Mouse (Mus musculus) brain, adult 10 weeks (tissue): ENCODE results near the gene Olfr575. TPM values are rescaled to one million over a fixed set of nuclear protein-coding genes. Genes with fewer than 3 reads are reported as not detected.

Source experiments
- polyA plus RNA-seq: library from polyadenylated mRNA; stranded (reverse); fragments of 350-450 nt; fragmentation: Illumina TruSeq; extraction: RNeasy Lipid Tissue Mini Kit (QIAGEN cat#74804); gene quantifications from one replicate; pipeline ENCODE4 v1.2.3, GENCODE M21; 2015; ENCODE audit warnings: low read depth, low replicate concordance

The Olfr575 gene
- not detected for polyA plus RNA-seq

GRCm38 (mm10) chr7:102958593-102958992, at the start of gene Olfr575:
Gene Olfr575, minus strand, starts transcription at chr7:102958775.

GRCm38 (mm10) chr7:102989224-102989623, 30.6 kb upstream of the Olfr575 start, which contains the start of gene Olfr578:
Gene Olfr578, minus strand, starts transcription at chr7:102989324.

GRCm38 (mm10) chr7:102975843-102976242, 17.3 kb upstream of the Olfr575 start, which contains the start of gene Olfr577:
Gene Olfr577, minus strand, starts transcription at chr7:102975943.

GRCm38 (mm10) chr7:102962360-102962759, 3.8 kb upstream of the Olfr575 start, which contains the start of gene Olfr576:
Gene Olfr576, plus strand, starts transcription at chr7:102962660.

GRCm38 (mm10) chr7:102948167-102948566, 10.4 kb downstream of the Olfr575 start, which contains the start of gene Olfr574:
Gene Olfr574, plus strand, starts transcription at chr7:102948467.

GRCm38 (mm10) chr7:102942475-102942874, 16.1 kb downstream of the Olfr575 start, which contains the start of gene Olfr573-ps1:
Gene Olfr573-ps1, minus strand, starts transcription at chr7:102942575.

GRCm38 (mm10) chr7:102924109-102924508, 34.5 kb downstream of the Olfr575 start, which contains the start of gene Olfr572:
Gene Olfr572, plus strand, starts transcription at chr7:102924409.

GRCm38 (mm10) chr7:102917032-102917875, 41.3 kb downstream of the Olfr575 start, which contains the start of gene Olfr571:
Gene Olfr571, minus strand, starts transcription at chr7:102917536.

Other genes starting within 250 kb of the Olfr575 start
- not detected for gene Olfr33, start 239.7 kb downstream of the Olfr575 start, polyA plus RNA-seq
- gene Olfr559, start 231.3 kb downstream of the Olfr575 start, polyA plus RNA-seq, result not detected
- gene Olfr560, start 199.4 kb downstream of the Olfr575 start, polyA plus RNA-seq, result 0.33 TPM
- gene Olfr78, start 199.3 kb downstream of the Olfr575 start, polyA plus RNA-seq, result 1.1 TPM
- not detected for gene Olfr561, start 187.6 kb downstream of the Olfr575 start, polyA plus RNA-seq
- not detected for gene Olfr564, start 155.3 kb downstream of the Olfr575 start, polyA plus RNA-seq
- not detected for gene Olfr566, start 100.0 kb downstream of the Olfr575 start, polyA plus RNA-seq
- gene Olfr568, start 81.7 kb downstream of the Olfr575 start, polyA plus RNA-seq, result not detected
- gene Olfr569, start 67.9 kb downstream of the Olfr575 start, polyA plus RNA-seq, result not detected
- not detected for gene Olfr570, start 64.2 kb downstream of the Olfr575 start, polyA plus RNA-seq
- not detected for gene Olfr571, start 41.2 kb downstream of the Olfr575 start, polyA plus RNA-seq
- not detected for gene Olfr572, start 34.4 kb downstream of the Olfr575 start, polyA plus RNA-seq
- not detected for gene Olfr573-ps1, start 16.2 kb downstream of the Olfr575 start, polyA plus RNA-seq
- gene Olfr574, start 10.3 kb downstream of the Olfr575 start, polyA plus RNA-seq, result not detected
- not detected for gene Olfr576, start 3.9 kb upstream of the Olfr575 start, polyA plus RNA-seq
- gene Olfr577, start 17.2 kb upstream of the Olfr575 start, polyA plus RNA-seq, result not detected
- gene Olfr578, start 30.5 kb upstream of the Olfr575 start, polyA plus RNA-seq, result not detected
- not detected for gene Olfr582, start 79.2 kb upstream of the Olfr575 start, polyA plus RNA-seq
- gene Olfr583, start 92.5 kb upstream of the Olfr575 start, polyA plus RNA-seq, result not detected
- gene Olfr584, start 123.1 kb upstream of the Olfr575 start, polyA plus RNA-seq, result not detected
- gene Olfr585, start 138.9 kb upstream of the Olfr575 start, polyA plus RNA-seq, result not detected
- not detected for gene Olfr586, start 166.9 kb upstream of the Olfr575 start, polyA plus RNA-seq
- not detected for gene Olfr588-ps1, start 182.1 kb upstream of the Olfr575 start, polyA plus RNA-seq
- gene Olfr589, start 197.6 kb upstream of the Olfr575 start, polyA plus RNA-seq, result not detected
- not detected for gene Olfr591, start 219.6 kb upstream of the Olfr575 start, polyA plus RNA-seq
- not detected for gene Olfr592, start 226.0 kb upstream of the Olfr575 start, polyA plus RNA-seq